Comparison of ENCODE assay signal across 9 mouse cellular contexts in genomic region chr5:105404961-105405360, GRCm38 (mm10). TPM values are rescaled to one million over a fixed set of nuclear protein-coding genes. Genes with fewer than 3 reads are reported as not detected.
DNase-seq lines count a peak whose midpoint lies in the region; ATAC-seq lines count a peak whose summit lies in the region.
"Had no signal": no experiment of that assay in that cellular context is flagged by ENCODE, and none has a peak within 500 bp of the region (broad histone marks: within the 10 kb centered on the region; RNA-seq: fewer than 3 reads in every experiment).

No protein-coding gene starts in this region.

- H3K4me1 ChIP-seq in liver, embryonic 12.5 days, result peaks cover 16% of the 10 kb centered on the region
- H3K4me1 ChIP-seq in embryonic facial prominence, embryonic 11.5 days (ENCODE audit: control insufficient read depth, insufficient read depth, low read length), result no peaks in the 10 kb centered on the region
- H3K4me1 ChIP-seq in hindbrain, embryonic 16.5 days (ENCODE audit: control insufficient read depth, insufficient read depth, low read depth, low read length), result peaks cover 8% of the 10 kb centered on the region
- no peaks in the 10 kb centered on the region for H3K4me1 ChIP-seq in neural tube, embryonic 11.5 days (ENCODE audit: control insufficient read depth, insufficient read depth, low read length)

- H3K4me2 ChIP-seq in liver, embryonic 12.5 days, result no peak overlapping the region
- H3K4me2 ChIP-seq in embryonic facial prominence, embryonic 11.5 days (ENCODE audit: low read depth, low read length), result no peak overlapping the region
- no peak overlapping the region for H3K4me2 ChIP-seq in hindbrain, embryonic 16.5 days (ENCODE audit: low read length)
- no peak overlapping the region for H3K4me2 ChIP-seq in neural tube, embryonic 11.5 days (ENCODE audit: low read depth)
- H3K4me2 ChIP-seq: embryonic facial prominence, embryonic 15.5 days had no signal

- intact Hi-C loops in left cerebral cortex, postnatal 10 days (cut with DNase I), result loop anchor here (2.0 kb wide), 2 partner anchors 250 to 464 kb away; no protein-coding TSS in a partner anchor

- H3K27ac ChIP-seq in liver, embryonic 12.5 days, result no peak overlapping the region
- H3K27ac ChIP-seq in embryonic facial prominence, embryonic 11.5 days (replicated peaks; ENCODE audit: low read depth, low read length), result no peak overlapping the region
- H3K27ac ChIP-seq in hindbrain, embryonic 16.5 days (ENCODE audit: low read depth, low read length), result no peak overlapping the region
- no peak overlapping the region for H3K27ac ChIP-seq in neural tube, embryonic 11.5 days (ENCODE audit: low read depth, low read length)
- H3K27ac ChIP-seq: embryonic facial prominence, embryonic 15.5 days had no signal

- 10% methylated on average over 8 of the region's 8 CpGs for WGBS in liver, embryonic 12.5 days (ENCODE audit: insufficient replicate concordance)
- 12% methylated on average over 8 of the region's 8 CpGs for WGBS in embryonic facial prominence, embryonic 11.5 days
- 9% methylated on average over 8 of the region's 8 CpGs for WGBS in hindbrain, embryonic 16.5 days
- WGBS in neural tube, embryonic 11.5 days, result 11% methylated on average over 8 of the region's 8 CpGs

- no peak overlapping the region for H3K4me3 ChIP-seq in liver, embryonic 12.5 days
- no peak overlapping the region for H3K4me3 ChIP-seq in embryonic facial prominence, embryonic 11.5 days (ENCODE audit: low read depth, low read length)
- H3K4me3 ChIP-seq in hindbrain, embryonic 16.5 days (ENCODE audit: low read length), result no peak overlapping the region
- no peak overlapping the region for H3K4me3 ChIP-seq in neural tube, embryonic 11.5 days (ENCODE audit: low read depth, low read length)
- H3K4me3 ChIP-seq: embryonic facial prominence, embryonic 15.5 days had no signal

- no peaks in the 10 kb centered on the region for H3K36me3 ChIP-seq in liver, embryonic 12.5 days
- H3K36me3 ChIP-seq in embryonic facial prominence, embryonic 11.5 days (replicated peaks; ENCODE audit: control insufficient read depth, insufficient read depth, low read depth, low read length), result no peaks in the 10 kb centered on the region
- no peaks in the 10 kb centered on the region for H3K36me3 ChIP-seq in hindbrain, embryonic 16.5 days (ENCODE audit: control insufficient read depth, insufficient read depth, low read length)
- no peaks in the 10 kb centered on the region for H3K36me3 ChIP-seq in neural tube, embryonic 11.5 days (ENCODE audit: control insufficient read depth, insufficient read depth, low read length)
- H3K36me3 ChIP-seq: embryonic facial prominence, embryonic 15.5 days had no signal

- H3K9ac ChIP-seq in liver, embryonic 12.5 days, result no peak overlapping the region
- H3K9ac ChIP-seq in embryonic facial prominence, embryonic 11.5 days (replicated peaks; ENCODE audit: low read length), result no peak overlapping the region
- H3K9ac ChIP-seq in hindbrain, embryonic 16.5 days (ENCODE audit: low read depth, low read length), result no peak overlapping the region
- no peak overlapping the region for H3K9ac ChIP-seq in neural tube, embryonic 11.5 days (ENCODE audit: low read length)
- H3K9ac ChIP-seq: embryonic facial prominence, embryonic 15.5 days had no signal

- no peaks in the 10 kb centered on the region for H3K27me3 ChIP-seq in liver, embryonic 12.5 days (replicated peaks)
- no peaks in the 10 kb centered on the region for H3K27me3 ChIP-seq in embryonic facial prominence, embryonic 11.5 days (ENCODE audit: control insufficient read depth, insufficient read depth, low read length)
- no peaks in the 10 kb centered on the region for H3K27me3 ChIP-seq in hindbrain, embryonic 16.5 days (replicated peaks; ENCODE audit: control insufficient read depth, insufficient read depth, low read length)
- H3K27me3 ChIP-seq in neural tube, embryonic 11.5 days (ENCODE audit: control insufficient read depth, insufficient read depth, low read length), result no peaks in the 10 kb centered on the region
- H3K27me3 ChIP-seq: embryonic facial prominence, embryonic 15.5 days had no signal

- H3K9me3 ChIP-seq in liver, embryonic 12.5 days (replicated peaks), result no peaks in the 10 kb centered on the region
- no peaks in the 10 kb centered on the region for H3K9me3 ChIP-seq in embryonic facial prominence, embryonic 11.5 days (replicated peaks; ENCODE audit: control insufficient read depth, low read length)
- no peaks in the 10 kb centered on the region for H3K9me3 ChIP-seq in hindbrain, embryonic 16.5 days (ENCODE audit: control insufficient read depth, low read length)
- H3K9me3 ChIP-seq in neural tube, embryonic 11.5 days (ENCODE audit: control insufficient read depth, low read length), result no peaks in the 10 kb centered on the region
- H3K9me3 ChIP-seq: embryonic facial prominence, embryonic 15.5 days had no signal

- no peak for ATAC-seq in liver, embryonic 12.5 days
- ATAC-seq in embryonic facial prominence, embryonic 11.5 days (replicated peaks; ENCODE audit: insufficient number of reproducible peaks, low FRiP score, low TSS enrichment, low read depth), result no peak
- ATAC-seq in hindbrain, embryonic 16.5 days, result 0 out of 2 replicates have a peak, but pooled peaks have one; percentile 5
- ATAC-seq in neural tube, embryonic 11.5 days (ENCODE audit: insufficient read depth, low FRiP score, low TSS enrichment), result no peak

- peak; percentile 76 for DNase-seq in liver
- peak; percentile 69 to 77 for DNase-seq in adrenal gland, adult 18-20 months (ENCODE audit: low spot score in 2 of 2)
- peak; percentile 90 for DNase-seq in embryonic facial prominence, embryonic 11.5 days (ENCODE audit: low spot score)
- peak; percentile 69 to 84 for DNase-seq in left cerebral cortex, postnatal 10 days (ENCODE audit: extremely low spot score in 1 of 2, low spot score in 2 of 2)
- DNase-seq in neural tube, embryonic 11.5 days (ENCODE audit: low spot score), result peak; percentile 80
- DNase-seq in thymus, postnatal 25 days, result peak; percentile 85

RNA-seq across cellular contexts. Expression of gene Lrrc8b, which starts 10.6 kb away (rescaled TPM):
- 7.5 and 7.8 TPM in 2 replicates for polyA plus RNA-seq in liver, embryonic 12.5 days (2016; fragmentation: Nextera tagmentation; extraction: Ambion mirVana)
- 100 to 1,000 TPM in 1 of 2 experiments, 10 to 100 TPM in 1; 60.4 to 113 TPM for total RNA-seq in adrenal gland, adult 18-20 months (2021)
- polyA plus RNA-seq in embryonic facial prominence, embryonic 11.5 days (2014; fragmentation: Nextera tagmentation; extraction: Ambion mirVana), result 7.6 and 8.4 TPM in 2 replicates
- 11.2 and 14.9 TPM in 2 replicates for polyA plus RNA-seq in hindbrain, embryonic 16.5 days (2015; fragmentation: Nextera tagmentation; extraction: Ambion mirVana)
- 100 to 1,000 TPM; 128 to 139 TPM for total RNA-seq in left cerebral cortex, postnatal 10 days (2021)
- polyA plus RNA-seq in neural tube, embryonic 11.5 days (2014; fragmentation: Nextera tagmentation; extraction: Ambion mirVana), result 12.7 and 14.8 TPM in 2 replicates
